Mouse (Mus musculus): ENCODE measurements at regions not wholly inside any gene's neighbourhood (a gene's known extent, or its start where the extent isn't known, plus 50 kb on each side); places are given as distances from the start of the nearest gene placed in this dataset.

GRCm38 (mm10) chr5:9047150-9047790, 50.1 kb upstream of the Crot start:
- ChIA-PET POLR2A (interaction anchor here in 2 of 4 experiments (0.6 to 1.7 kb wide), 3 partner anchors 9 to 44 kb away, joined by 3 to 8 read pairs (median 5); no protein-coding TSS in a partner anchor), CTCF (interaction anchor here in 1 of 4 experiments (0.7 to 1.7 kb wide), 2 partner anchors 9 kb away, joined by 3 to 6 read pairs; no protein-coding TSS in a partner anchor)

All from embryonic stem cell, embryonic (primary cell).